Mouse (Mus musculus): Measurements from ENCODE around the gene Smarcd3.

DNA sequence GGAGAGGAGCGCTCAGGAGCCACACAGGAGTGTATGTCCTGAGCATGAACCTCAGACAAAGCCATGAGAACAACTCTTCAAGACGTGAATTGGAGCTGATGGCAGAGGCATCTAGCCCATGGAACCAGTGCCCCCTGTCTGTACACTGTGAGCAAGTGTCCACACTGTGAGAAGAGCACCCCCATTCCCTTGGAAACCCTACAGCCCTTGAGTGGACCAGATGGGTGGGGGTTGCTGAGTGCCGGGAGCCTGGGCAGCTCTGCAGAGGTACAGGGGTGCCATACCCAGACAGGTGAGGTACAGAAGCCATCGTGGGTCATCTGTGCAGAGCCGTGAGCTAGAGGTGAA lies 11.9 kb downstream of the Smarcd3 start:
- TF ChIP-seq MYOG (IDR thresholded peaks at IDR 0.05; ENCODE audit: control insufficient read depth in 1 of 3, insufficient read depth in 1 of 3, insufficient read length in 2 of 3, low read depth in 2 of 3) (no peak), SRF (IDR thresholded peaks at IDR 0.05; ENCODE audit: control insufficient read depth, insufficient read length, low read depth) (no peak), POLR2A (IDR thresholded peaks at IDR 0.05; ENCODE audit: insufficient read length, low read depth) (no peak), MYOD1 (IDR thresholded peaks at IDR 0.05; ENCODE audit: control insufficient read depth in 1 of 3, insufficient read length in 2 of 3, low read depth in 2 of 3) (no peak), REST (IDR thresholded peaks at IDR 0.05; ENCODE audit: insufficient read depth, insufficient read length) (no peak), MAX (IDR thresholded peaks at IDR 0.05; ENCODE audit: low read depth) (no peak), TCF12 (IDR thresholded peaks at IDR 0.05; ENCODE audit: insufficient read depth, poor library complexity, severe bottlenecking) (no peak)

All from myocyte (in vitro differentiated cells).